Mouse (Mus musculus) lung, postnatal 14 days (tissue): ENCODE data around the gene Gm28102.
"Not testable (repeated sequence)": the region's sequence is repeated elsewhere in the genome, so short reads cannot be mapped to it uniquely, and the experiment has no call there.

Experiments
- DNase-seq: peaks from one replicate; pipeline ENCODE4 v3.0.0; 2021

Gene Gm28102

GRCm38 (mm10) chrY:88053015-88053414 lies at the start of gene Gm28102:
TSS of gene Gm28102 (plus strand) at chrY:88053315.
- DNase-seq = not testable (repeated sequence)
